Mouse (Mus musculus) adrenal gland, adult 18-20 months (tissue): Measurements from ENCODE around the gene Knl1. TPM values are rescaled to one million over a fixed set of nuclear protein-coding genes. Genes with fewer than 3 reads are reported as not detected.

Experiments used
- DNase-seq, 2 experiments: peaks; one replicate each; pipeline ENCODE4 v3.0.0; 2021 to 2022; ENCODE audit warnings: low spot score in 2 of 2
- total RNA-seq, 2 experiments: library from RNA; stranded (reverse); gene quantifications; 1 replicate in 1 of 2; 2 replicates in 1 of 2; pipeline ENCODE4 v1.2.3; 2021

The Knl1 gene
- total RNA-seq, 2 experiments from 2014 or later = 0.33 to 0.45 TPM

GRCm38 (mm10) chr2:119154683-119155082, 107.8 kb downstream of the Knl1 start:
- DNase-seq = no peak

Other genes starting within 250 kb of the Knl1 start
- 1 to 10 TPM; 1.2 to 1.5 TPM for gene Knstrn, start 233.1 kb upstream of the Knl1 start, total RNA-seq
- gene Ivd, start 185.2 kb upstream of the Knl1 start, total RNA-seq = 100 to 1,000 TPM; 205 to 414 TPM
- gene Bahd1, start 146.7 kb upstream of the Knl1 start, total RNA-seq = 10 to 100 TPM; 37.4 to 39.4 TPM
- 1 to 10 TPM; 7.3 to 9.0 TPM for gene Chst14, start 120.6 kb upstream of the Knl1 start, total RNA-seq
- 10 to 100 TPM; 16.5 TPM for gene Ccdc32, start 17.7 kb upstream of the Knl1 start, total RNA-seq
- gene Rpusd2, start 12.3 kb upstream of the Knl1 start, total RNA-seq = 1 to 10 TPM; 4.4 to 5.9 TPM
- gene Rad51, start 65.7 kb downstream of the Knl1 start, total RNA-seq = under 1 TPM; 0.70 to 0.74 TPM
- 100 to 1,000 TPM in 1 of 2 experiments, 10 to 100 TPM in 1; 72.4 to 101 TPM for gene Rmdn3, start 109.9 kb downstream of the Knl1 start, total RNA-seq
- gene Gchfr, start 120.7 kb downstream of the Knl1 start, total RNA-seq = 10 to 100 TPM; 24.3 to 26.0 TPM
- under 1 TPM in 1 of 2 experiments, not detected in 1; 0.13 TPM for gene Gm14137, start 127.4 kb downstream of the Knl1 start, total RNA-seq
- 10 to 100 TPM; 32.0 to 32.4 TPM for gene Zfyve19, start 161.5 kb downstream of the Knl1 start, total RNA-seq
- 10 to 100 TPM; 12.5 to 13.1 TPM for gene Dnajc17, start 161.7 kb downstream of the Knl1 start, total RNA-seq
- gene Ppp1r14d, start 182.8 kb downstream of the Knl1 start, total RNA-seq = not detected
- gene Spint1, start 190.2 kb downstream of the Knl1 start, total RNA-seq = 1 to 10 TPM; 1.6 to 2.1 TPM
- under 1 TPM; 0.17 to 0.74 TPM for gene Rhov, start 224.2 kb downstream of the Knl1 start, total RNA-seq
- 10 to 100 TPM; 24.0 TPM for gene Vps18, start 241.6 kb downstream of the Knl1 start, total RNA-seq